Mouse (Mus musculus): ENCODE data around the gene Strbp.

DNA sequence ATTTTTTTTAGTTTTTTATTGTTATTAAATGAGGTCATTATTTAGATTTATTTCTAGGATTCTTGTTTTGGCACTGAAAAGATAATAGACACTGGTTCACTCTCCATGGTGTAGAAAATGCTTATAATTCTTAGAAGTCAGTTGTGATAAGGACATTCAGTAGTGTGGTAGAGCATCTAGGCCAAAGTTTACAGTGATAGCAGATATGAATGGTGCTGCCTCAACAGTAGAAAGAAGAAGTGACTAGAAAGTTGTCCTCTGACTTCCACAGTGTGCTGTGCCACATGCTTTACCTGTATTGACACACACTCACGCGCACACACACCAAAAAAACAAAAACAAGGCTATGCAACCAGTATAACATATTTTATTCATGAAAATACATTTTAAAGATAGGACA is 174.3 kb downstream of the Strbp start:
- TF ChIP-seq CTCF (IDR thresholded peaks at IDR 0.05; ENCODE audit: borderline replicate concordance, insufficient read depth, low read depth, low read length) (no peak), POLR2A (IDR thresholded peaks at IDR 0.05; ENCODE audit: borderline replicate concordance, insufficient read depth, low read length) (no peak)

All from cerebellum, adult 2 months (tissue).